Mouse (Mus musculus): ENCODE results near the gene Ccdc167.

The Ccdc167 gene

DNA sequence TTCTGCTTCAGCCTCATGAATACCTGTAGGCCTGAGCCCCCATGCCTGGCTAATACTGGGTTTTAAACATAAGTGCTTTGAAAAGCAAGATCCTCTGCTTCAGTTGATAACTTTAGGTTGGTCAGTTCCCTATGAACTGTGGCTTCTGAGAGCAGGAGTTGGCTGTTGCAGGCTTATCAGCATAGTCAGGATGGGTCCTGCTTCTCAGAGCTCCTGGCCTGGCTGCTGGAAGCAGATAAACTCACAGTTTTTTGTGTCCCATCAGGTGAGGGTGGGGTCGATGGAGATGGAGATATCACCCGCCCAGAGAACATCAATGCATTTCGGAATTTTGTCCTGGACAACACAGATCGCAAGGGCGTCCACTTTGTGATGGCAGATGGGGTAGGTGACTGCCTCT lies 30.1 kb downstream of the Ccdc167 start:
- DNase-seq (ENCODE audit: low read depth, low spot score) = no peak

DNA sequence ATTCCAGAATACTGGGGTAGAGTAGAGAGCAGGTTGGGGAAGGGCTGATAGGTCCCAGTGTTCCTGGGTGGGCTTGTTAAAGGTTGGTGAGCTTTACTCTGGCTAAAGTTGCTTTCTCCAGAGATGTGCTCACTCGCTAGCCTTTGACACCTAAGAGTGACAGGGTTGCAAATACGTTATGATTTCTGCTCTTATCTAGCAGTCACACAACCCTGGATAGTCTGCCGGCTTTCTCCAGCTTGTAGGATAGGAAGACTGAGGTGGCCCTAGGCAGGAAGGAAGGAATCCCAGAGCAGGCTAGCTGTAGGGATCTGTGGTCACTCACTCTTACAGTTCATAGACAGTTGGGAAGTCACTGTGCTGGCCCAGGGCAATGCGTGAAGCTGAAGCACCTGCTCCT lies 32.6 kb downstream of the Ccdc167 start:
- no peak for DNase-seq (ENCODE audit: low read depth, low spot score)

DNA sequence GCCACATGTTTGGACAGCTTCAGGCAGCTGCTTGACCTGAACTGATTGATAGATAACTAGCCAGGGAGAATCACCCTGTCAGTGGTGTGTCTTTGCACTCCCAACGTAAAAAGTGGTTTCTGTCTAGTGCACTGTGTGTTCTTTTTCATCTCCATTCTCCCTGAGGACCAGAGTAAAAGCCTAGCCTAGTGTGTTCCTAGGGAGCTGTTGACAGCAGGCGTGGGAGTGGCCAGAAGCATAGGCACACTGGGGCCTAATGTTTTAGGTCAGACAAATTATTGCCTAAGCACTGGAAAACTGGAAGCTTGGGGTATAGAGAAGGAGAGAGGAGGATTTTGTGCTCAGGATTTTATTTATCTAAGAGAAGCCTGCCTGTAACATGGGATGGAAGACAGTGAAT lies 33.7 kb downstream of the Ccdc167 start:
- DNase-seq (ENCODE audit: low read depth, low spot score) = no peak

DNA sequence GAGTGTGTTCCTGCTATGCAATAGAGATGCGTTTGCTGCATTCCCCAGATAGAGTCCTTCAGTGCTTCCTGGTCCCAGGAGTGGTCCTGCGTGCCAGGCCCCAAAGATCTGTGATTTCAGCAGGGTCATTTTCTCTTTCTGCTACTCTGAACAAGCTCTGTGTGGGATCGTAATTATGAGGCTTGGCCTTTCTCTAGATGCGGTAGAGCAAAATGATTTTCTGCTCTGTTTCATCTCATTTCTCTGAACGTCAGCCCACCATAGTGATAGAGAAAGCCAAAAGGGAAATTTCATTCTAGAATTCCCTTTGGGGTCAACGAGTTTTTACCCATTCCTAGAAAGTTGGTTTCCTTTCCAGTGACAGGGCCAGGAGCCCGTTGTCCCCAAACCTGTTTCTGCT lies 34.6 kb downstream of the Ccdc167 start:
- no peak for DNase-seq (ENCODE audit: low read depth, low spot score)

DNA sequence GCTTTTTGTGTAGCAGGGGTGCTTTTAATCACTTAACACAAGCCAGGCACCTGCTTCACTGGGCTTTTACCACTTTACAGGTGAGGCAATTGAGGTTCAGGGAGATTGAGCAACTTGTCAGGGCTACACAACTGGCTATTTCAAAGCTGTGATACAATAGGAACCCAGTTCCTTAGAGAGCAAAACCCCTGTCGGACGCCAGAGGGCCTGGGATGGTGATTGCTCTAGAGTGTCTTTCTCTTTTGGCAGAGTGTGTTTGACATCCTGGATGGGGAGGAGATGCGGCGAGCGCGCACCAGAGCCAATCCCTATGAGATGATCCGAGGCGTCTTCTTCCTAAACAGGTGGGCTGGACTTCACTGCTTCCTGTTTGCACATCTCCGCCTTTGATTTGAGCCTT lies 35.2 kb downstream of the Ccdc167 start:
- peak; percentile 49 for DNase-seq (ENCODE audit: low read depth, low spot score)

DNA sequence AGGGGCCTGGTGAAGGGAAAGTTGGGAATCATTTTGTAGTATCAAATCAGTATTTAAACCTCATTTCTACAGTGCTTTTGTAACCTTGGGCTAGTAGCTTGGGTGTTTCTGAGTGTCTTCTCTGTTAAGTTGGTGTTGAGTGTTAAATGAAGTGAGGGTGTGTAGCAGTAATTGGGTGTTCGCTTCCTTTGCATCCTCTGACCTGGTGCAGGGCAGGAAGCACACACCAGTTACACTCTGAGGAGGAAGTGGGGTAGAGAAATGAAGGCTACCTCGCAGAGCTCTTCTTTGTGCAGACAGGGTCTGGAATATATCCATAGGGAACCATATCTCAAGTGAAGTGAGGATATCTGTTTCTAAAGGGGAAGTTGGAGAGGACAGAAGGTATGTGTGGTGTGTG lies 35.9 kb downstream of the Ccdc167 start:
- no peak for DNase-seq (ENCODE audit: low read depth, low spot score)

DNA sequence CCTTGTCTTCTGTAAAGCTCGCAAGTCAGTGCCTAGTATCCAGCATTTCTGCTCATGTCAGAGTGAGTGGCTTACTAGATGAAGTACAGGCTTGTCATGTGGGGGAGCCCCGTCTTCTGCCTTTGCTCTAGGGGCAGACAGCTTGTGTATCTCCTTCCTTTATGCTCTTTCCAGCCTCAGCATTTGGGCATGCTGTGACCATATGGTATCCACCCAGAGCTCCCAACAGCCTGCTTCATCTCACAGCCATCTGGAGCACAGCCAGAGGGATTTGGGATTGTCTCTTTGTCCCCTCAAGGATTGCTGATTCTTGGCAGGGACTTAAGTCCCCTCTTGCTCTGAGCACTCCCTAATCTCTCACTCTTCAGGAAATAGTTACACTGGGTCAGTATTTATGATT lies 36.7 kb downstream of the Ccdc167 start:
- DNase-seq (ENCODE audit: low read depth, low spot score) = no peak

DNA sequence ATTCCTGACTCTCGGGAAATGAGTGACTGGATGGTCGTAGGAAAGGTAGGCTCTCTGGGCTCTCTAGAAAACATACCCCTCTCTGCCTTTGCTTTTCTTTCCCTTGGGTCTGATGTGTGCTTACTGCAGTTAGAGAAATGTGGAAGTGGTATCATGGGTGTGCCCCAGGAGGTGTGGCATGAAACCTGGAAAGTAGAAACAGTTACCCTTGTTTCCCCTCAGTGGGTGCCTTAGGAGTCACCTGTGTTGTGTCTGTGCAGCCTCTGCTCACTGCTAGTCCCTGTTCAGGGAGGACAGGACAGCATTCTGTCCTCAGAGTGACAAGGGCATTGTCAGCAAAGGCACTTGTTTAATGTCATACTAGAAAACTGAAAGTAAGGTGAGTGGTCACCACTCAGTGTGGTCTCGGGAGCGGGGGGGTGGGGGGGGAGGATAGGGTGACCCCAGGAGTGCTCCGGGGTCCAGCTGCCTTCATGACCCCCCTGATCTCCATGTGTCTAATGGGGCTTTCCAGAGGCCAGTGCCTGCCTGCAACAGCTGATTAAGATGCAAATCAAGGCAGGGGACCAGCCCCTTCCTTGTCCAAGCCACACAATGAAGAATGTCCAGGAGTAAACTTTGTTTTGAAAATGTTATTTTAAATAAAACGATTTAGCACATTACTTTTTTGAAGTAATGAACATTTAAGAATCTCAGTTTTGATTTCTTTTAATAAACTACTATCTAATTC lies 37.6 kb downstream of the Ccdc167 start:
- DNase-seq (ENCODE audit: low read depth, low spot score) = no peak

DNA sequence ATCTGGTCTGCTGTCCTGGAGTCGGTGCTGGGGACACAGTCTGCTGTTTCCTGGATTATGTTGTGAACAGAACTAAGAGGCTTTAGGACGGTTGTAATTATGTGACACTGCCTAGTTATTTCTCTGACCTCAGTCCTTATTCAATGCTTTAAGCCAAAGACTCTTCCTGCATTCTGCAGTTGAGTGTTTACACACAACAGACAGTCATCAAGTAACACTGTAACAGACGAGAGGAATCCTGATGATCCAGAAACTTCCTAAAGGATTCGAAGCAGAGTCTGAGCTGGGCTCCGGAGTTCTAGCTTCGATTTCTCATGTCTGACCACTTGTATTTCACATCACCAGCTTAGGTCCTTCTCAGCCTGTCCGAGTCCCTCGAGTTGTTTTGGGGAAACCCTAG lies 38.3 kb downstream of the Ccdc167 start:
- DNase-seq (ENCODE audit: low read depth, low spot score) = no peak

DNA sequence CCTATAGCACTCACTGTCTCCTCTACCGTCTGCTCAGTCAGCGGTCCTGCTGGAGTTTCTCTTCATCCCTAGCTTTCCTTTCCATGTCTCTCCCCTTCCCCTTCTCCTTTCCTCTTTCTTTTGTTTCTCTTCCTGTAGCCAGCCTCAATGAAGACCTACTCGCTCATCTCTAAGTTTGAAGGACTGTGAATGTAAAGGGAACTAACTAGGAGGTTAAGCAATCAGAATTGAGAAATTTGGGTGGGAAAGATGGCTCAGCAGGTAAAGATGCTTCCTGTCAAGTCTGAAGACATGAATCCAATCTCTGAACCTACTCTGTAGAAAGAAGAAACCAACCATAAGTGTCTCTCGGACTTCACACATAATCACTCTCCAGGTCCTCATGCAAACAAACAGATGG lies 43.5 kb downstream of the Ccdc167 start:
- DNase-seq (ENCODE audit: low read depth, low spot score) = no peak

DNA sequence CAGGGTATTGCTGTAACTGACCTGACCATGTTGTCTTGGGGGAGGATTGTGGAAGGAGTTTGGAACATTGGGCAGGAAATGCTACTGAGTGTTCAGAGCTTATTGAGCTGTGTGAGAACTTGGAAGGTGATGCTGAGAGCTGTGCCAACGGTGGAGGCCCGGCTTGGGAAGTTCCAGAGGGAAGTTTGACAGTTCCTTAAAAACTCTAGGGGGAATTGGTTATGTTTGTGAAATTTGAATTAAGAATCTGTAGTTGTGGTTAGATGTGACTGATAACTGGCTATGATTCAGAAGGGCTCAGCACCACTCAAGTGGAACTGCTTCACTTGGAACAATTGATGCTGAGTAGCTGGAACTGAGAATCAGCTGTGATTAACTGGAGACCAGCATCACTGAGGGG lies 45.8 kb downstream of the Ccdc167 start:
- no peak for DNase-seq (ENCODE audit: low read depth, low spot score)

DNA sequence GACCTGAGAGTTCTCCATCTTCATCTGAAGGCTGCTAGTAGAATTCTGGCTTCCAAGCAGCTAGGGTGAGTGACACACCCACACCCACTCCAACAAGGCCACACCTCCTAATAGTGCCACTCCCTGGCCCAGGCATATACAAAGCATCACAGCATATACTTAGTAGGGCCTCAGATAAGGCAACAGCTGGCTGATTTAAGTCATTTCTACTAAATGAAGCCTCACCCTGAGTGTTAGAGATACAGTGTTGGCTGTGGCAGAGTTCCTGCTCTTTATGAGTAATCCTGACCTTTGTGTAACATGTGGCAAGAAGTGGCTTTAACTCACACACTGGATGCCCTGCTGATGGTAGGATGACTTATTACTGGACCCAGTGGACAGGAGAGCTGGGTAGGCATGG lies 46.9 kb downstream of the Ccdc167 start:
- no peak for DNase-seq (ENCODE audit: low read depth, low spot score)

DNA sequence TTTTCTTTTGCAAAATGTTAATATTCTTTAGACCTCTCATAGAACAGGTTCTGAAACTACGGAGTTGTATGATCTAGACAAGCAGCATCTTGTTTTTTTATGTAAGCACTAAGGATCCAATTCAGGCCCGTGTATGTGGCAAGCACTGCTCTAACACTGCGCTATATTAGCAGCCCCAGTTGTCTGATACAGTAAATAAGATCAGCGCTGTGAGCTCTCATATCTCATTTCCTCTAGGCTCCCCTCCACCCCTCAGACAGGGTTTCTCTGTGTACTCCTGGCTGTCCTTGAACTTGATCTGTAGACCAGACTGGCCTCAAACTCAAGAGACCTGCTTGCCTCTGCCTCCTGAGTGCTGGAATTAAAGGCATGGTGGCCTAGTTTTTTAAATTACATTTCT lies 47.8 kb downstream of the Ccdc167 start:
- no peak for DNase-seq (ENCODE audit: low read depth, low spot score)

DNA sequence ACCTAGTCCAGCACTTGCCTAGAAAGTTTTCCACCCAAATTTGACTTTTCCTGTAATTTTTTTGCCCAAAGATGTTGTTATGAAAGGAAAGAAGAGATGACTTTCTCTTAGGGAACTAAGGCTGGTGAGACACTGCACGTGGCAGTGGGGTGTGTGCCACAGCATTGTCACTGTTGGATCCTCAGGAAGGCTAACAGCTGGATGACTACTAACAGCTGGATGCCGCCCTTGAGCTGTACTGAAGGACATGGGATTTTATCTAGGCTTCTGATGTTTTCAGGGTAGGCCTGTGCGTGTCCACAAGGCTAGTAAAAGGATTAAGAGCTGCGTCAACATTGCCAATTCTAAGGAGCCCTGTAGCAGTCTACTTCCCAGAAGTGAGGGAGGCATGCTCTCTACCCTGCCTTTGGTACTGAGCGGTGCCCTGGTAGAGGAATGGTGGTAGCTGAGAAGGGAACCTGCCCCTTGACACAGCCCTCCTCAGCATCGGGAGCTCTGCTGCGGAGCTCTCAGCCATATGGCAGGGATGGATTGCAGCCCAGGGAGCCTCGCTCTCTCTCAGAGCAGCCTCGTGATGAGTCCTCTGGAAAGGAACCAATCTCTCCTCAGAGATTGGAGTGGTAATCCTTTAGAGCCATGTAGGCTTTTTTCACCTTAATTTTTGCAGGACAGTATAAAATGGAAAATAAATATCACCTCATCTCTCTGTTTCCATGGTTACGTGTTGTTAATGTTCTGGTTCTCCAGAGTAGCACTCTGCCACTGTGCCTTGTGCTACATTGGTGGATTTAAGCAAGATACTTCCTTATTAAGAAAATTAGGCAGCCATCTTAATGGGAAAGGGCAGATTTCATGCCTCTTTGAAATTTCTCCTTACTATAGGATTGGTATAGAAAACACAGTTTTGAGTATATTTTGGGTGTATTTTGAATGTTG lies 48.5 kb downstream of the Ccdc167 start:
- DNase-seq (ENCODE audit: low read depth, low spot score) = peak; percentile 66

DNA sequence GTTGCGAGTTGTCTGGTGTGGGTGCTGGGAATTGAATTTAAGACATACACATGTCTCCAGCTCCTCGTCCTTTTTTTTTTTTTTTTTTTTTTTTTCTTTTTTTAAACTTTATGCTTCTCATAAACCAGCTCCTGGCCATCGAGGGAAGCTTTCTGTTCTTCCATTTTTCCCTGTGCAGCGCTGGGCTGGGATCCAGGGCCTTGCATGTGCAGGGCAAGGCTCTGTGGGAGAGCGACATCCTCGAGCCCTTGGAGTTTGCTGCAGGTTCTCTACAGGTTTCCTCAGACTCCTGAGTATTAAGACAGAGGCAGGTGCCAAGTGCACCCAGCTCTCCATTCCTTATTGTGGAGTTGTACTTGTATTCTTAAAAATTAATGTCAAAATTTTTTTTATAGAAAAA lies 54.7 kb downstream of the Ccdc167 start:
- no peak for DNase-seq (ENCODE audit: low read depth, low spot score)

DNA sequence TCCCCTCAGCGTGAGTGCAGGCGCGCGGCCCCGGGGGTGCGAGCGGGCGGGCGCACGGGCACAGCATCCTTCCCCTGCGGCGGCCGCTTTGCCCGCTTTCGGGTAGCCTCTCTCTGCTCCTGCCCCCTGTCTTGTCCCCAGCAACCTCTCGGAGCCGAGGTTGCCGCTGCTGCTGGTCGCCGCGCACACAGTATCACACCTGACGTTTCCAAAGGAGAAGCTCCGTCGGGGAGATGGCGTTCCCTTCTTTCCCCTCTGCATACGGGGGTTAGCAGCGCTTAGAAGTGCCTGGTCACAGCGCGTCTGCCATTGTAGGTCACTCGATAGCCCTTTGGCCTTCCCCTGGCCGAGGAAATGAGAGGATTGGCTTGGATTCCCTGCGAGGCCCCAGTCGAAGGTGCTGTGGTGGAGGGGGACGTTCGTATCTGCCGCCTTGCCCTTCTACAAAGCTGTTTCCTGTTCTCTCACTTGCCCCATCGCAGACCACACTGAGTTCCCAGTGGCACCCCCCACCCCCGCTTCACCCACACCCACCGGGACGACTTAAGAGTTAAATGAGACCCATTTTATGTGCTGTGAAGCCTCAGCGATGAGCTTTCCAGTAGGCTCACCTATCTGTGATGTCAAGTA lies 56.0 kb downstream of the Ccdc167 start:
- no peak for DNase-seq (ENCODE audit: low read depth, low spot score)

DNA sequence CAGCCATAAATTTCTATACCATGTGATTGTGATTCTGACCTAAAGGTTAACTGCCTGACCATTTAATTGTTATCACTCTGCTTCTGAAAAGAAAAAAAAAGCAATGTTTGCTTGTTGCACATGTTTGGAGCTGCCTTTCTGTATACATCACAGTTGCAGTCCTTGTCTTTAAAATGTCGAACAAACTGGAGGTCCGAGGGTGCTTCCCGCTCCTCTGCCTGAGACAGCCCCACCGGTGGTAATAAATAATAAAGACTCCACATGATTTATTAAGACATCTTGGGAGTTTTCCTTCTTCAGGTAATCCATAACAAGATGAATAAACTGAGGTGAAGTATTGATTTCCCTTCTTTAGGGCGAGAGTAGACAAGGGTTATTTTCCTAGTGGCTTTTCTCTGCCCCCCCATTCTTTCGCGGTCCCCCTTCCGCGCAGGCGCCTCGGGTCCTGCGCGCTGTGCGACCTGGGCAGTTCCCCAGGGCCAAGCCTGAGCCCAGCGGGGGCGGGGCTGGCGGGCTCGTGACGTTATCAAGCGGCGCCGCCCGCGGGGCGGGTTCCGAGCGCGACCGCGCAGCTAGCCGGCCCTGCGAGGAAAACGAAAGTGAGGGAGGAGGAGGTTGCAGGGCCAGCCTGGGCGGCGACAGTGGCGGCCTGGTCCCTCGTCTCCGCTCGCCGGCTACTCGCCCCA lies 56.6 kb downstream of the Ccdc167 start, which contains the start of gene Cmtr1:
Gene Cmtr1, plus strand, starts transcription at position 520 of the 686 bp plus-strand sequence.
- peak; percentile 96 for DNase-seq (ENCODE audit: low read depth, low spot score)

DNA sequence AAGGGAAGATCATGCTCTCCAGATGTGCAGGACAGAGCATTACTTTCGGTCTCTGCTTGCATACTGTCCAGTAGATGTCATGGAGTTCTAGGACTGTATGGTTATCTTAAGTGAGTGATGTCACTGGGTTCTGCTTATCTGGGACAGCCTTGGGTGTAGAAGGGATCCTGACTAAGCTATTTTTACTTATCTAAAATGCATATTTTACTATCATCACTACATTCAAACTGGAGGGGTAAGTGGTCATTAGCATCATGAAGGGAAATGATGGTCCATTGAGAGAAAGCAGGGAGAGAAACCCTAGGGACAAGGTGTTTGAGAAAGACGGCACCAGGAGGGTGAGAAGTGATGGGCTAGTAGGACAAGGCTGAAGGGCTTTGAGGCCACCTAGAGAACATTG lies 58.6 kb downstream of the Ccdc167 start:
- DNase-seq (ENCODE audit: low read depth, low spot score) = no peak

DNA sequence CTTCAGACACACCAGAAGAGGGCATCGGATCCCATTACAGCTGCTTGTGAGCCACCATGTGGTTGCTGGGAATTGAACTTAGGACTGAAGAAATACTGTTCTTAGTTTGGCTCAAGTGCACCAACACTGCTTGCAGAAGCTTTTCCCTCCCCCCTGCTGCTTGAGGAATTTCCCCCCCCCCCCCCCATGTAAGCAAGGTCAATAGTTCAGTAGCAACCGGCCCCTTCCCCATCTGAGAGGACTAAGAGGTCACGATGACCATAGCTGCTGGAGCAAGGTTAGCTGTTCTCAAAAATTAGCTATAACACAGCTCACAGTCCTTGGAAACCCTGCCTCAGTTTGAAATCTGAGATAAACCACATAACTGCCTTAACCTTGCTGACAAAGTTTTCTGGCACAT lies 74.6 kb downstream of the Ccdc167 start:
- DNase-seq (ENCODE audit: low read depth, low spot score) = no peak

DNA sequence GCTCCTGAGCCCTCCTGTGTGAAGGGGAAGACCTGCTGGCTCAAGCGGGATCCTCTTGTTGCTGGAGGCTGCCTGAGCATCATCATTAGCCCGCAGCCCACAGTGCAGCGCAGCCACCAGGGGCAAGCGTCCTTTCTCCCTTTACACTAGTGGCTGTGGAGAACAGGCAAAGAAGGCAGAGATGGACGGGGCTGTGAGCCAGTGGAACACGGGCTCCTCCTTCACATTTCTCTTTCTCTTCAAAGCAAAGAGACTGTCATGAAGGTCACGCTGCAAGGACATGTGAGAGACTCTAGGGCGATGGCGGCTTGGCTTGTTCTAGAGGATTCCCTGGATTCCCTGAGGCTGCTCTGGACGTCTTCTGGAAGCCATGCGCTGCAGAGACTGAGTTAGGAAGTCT lies 75.9 kb downstream of the Ccdc167 start:
- peak; percentile 45 for DNase-seq (ENCODE audit: low read depth, low spot score)

DNA sequence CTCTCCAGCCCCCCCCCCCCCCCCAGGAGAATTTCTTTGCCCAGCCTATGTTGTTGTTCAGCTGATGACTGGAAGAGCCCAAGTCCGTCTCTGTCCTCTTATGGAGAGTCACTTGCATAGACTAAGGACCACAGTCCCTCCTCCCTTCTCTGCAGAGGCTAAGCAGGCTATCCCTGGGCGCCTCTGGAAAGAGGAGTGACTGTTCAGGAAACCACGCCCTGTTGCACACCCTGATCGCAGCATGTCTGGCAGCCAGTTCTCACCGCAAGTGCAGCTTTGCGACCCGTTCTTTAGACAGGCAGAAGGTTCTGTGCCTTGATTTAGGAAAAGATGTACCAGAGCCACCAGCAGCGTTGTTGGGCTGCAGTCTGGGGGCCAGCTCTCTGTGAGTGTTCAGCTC lies 78.9 kb downstream of the Ccdc167 start:
- peak; percentile 73 for DNase-seq (ENCODE audit: low read depth, low spot score)

DNA sequence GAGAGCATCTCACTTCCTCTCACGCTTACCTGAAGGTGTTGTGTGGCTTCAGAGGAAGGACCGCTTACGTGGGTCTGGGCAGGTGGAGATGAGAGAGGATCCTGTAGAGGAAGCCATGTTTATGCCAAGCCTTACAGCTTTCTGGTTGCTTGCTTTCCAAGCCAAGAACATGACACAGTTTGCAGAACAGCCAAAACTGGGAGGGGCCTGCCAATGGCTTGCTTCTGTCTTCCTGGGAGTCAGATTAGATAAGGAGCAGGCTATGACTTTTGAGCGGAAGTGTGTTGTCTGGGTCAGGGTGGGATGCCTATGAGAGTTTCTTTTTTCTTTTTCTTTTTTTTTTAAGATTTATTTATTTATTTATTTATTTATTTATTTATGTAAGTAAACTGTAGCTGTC lies 79.5 kb downstream of the Ccdc167 start:
- DNase-seq (ENCODE audit: low read depth, low spot score) = no peak
